Mouse (Mus musculus): ENCODE results near the gene Chrm2. TPM values are rescaled to one million over a fixed set of nuclear protein-coding genes. Genes with fewer than 3 reads are reported as not detected.

Chrm2 gene
- total RNA-seq, 2 experiments from 2014 or later, result 4.7 to 5.0 TPM

- DNase-seq (ENCODE audit: low spot score in 2 of 2), result no peak
These were observed 128.6 kb downstream of the Chrm2 start for GRCm38 (mm10) chr6:36516508-36516907.

- no peak for DNase-seq (ENCODE audit: low spot score in 2 of 2)
These were observed 129.4 kb downstream of the Chrm2 start for GRCm38 (mm10) chr6:36517242-36517641.

GRCm38 (mm10) chr6:36523599-36523998, 135.7 kb downstream of the Chrm2 start:
- no peak for DNase-seq (ENCODE audit: low spot score in 2 of 2)

GRCm38 (mm10) chr6:36528509-36528908, 140.6 kb downstream of the Chrm2 start:
- no peak for DNase-seq (ENCODE audit: low spot score in 2 of 2)

- DNase-seq (ENCODE audit: low spot score in 2 of 2), result no peak
These were observed 153.4 kb downstream of the Chrm2 start for GRCm38 (mm10) chr6:36541247-36541646.

GRCm38 (mm10) chr6:36566886-36567285, 179.0 kb downstream of the Chrm2 start:
- DNase-seq (ENCODE audit: low spot score in 2 of 2), result no peak

Small RNAs within 50 kb of the gene (microRNA-seq; reads per million reads assigned to microRNA genes)
- 116 to 122 reads per million in 2 experiments for gene Mir490

Data from layer of hippocampus, adult 18-20 months (tissue).